Mouse (Mus musculus): ENCODE results near the gene Edf1. TPM values are rescaled to one million over a fixed set of nuclear protein-coding genes. Genes with fewer than 3 reads are reported as not detected.

Edf1 gene
- polyA plus RNA-seq, 1 experiment from 2014 or later, result 366 TPM

DNA sequence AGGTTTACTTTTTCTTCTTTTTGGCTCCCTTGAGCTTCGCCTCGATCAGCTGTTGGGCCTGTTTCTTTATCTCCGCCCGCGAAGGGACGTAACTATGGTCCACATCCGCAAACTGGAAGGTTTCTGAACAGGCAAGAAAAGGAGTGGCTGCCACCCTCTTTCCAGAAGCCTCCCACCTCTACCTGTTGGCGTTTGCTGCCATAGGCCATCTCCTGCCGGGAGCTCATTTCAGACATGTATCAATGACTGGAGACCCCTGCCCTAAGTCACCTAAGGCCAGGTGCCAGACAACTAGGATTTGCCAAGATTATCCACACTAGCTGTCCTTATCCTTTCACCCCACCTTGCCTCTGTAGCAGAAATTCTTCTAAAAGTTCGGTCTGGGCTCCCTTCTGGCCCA, 51.0 kb downstream of the Edf1 start:
- DNase-seq (ENCODE audit: low spot score), result no peak
- peak; percentile 10; the same call in 1 of the 2 replicates for ATAC-seq (ENCODE audit: low FRiP score)
- peak overlapping the region; percentile 63 for H3K4me2 ChIP-seq (replicated peaks)
- peaks cover 13% of the 10 kb centered on the region for H3K4me1 ChIP-seq (replicated peaks; ENCODE audit: control insufficient read depth, insufficient read depth, low read length)
- H3K9ac ChIP-seq, result peak overlapping the region; percentile 26; the same call in 1 of the 2 replicates
- peak overlapping the region; percentile 83 for H3K4me3 ChIP-seq (replicated peaks; ENCODE audit: low read length)
- WGBS, result 73% methylated on average over 10 of the region's 10 CpGs
- H3K27me3 ChIP-seq (ENCODE audit: control insufficient read depth, insufficient read depth, low read length), result no peaks in the 10 kb centered on the region
- no peaks in the 10 kb centered on the region for H3K9me3 ChIP-seq (ENCODE audit: control insufficient read depth, low read length)
- peak overlapping the region; percentile 55; the same call in 1 of the 2 replicates for H3K27ac ChIP-seq
- H3K36me3 ChIP-seq (replicated peaks; ENCODE audit: control insufficient read depth, insufficient read depth), result no peaks in the 10 kb centered on the region

Other genes starting within 250 kb of the Edf1 start
- 57.2 and 68.4 TPM in 2 replicates for gene Grin1, start 238.7 kb upstream of the Edf1 start, polyA plus RNA-seq (2014; fragmentation: Nextera tagmentation; extraction: Ambion mirVana)
- 51.6 and 66.0 TPM in 2 replicates for gene Man1b1, start 225.5 kb upstream of the Edf1 start, polyA plus RNA-seq (2014; fragmentation: Nextera tagmentation; extraction: Ambion mirVana)
- 21.5 and 24.7 TPM in 2 replicates for gene Dpp7, start 201.5 kb upstream of the Edf1 start, polyA plus RNA-seq (2014; fragmentation: Nextera tagmentation; extraction: Ambion mirVana)
- gene Uap1l1, start 192.2 kb upstream of the Edf1 start, polyA plus RNA-seq (2014; fragmentation: Nextera tagmentation; extraction: Ambion mirVana), result 6.3 and 6.8 TPM in 2 replicates
- gene Sapcd2, start 185.5 kb upstream of the Edf1 start, polyA plus RNA-seq (2014; fragmentation: Nextera tagmentation; extraction: Ambion mirVana), result 10.0 and 10.8 TPM in 2 replicates
- 2.6 and 3.3 TPM in 2 replicates for gene Entpd2, start 162.0 kb upstream of the Edf1 start, polyA plus RNA-seq (2014; fragmentation: Nextera tagmentation; extraction: Ambion mirVana)
- 365 and 378 TPM in 2 replicates for gene Npdc1, start 158.5 kb upstream of the Edf1 start, polyA plus RNA-seq (2014; fragmentation: Nextera tagmentation; extraction: Ambion mirVana)
- 0.37 TPM in 1 of 2 replicates, not detected in the other for gene Fut7, start 134.6 kb upstream of the Edf1 start, polyA plus RNA-seq (2014; fragmentation: Nextera tagmentation; extraction: Ambion mirVana)
- 15.6 and 17.3 TPM in 2 replicates for gene Abca2, start 129.1 kb upstream of the Edf1 start, polyA plus RNA-seq (2014; fragmentation: Nextera tagmentation; extraction: Ambion mirVana)
- 2.2 and 2.6 TPM in 2 replicates for gene Clic3, start 101.0 kb upstream of the Edf1 start, polyA plus RNA-seq (2014; fragmentation: Nextera tagmentation; extraction: Ambion mirVana)
- 93.1 and 109 TPM in 2 replicates for gene Paxx, start 96.8 kb upstream of the Edf1 start, polyA plus RNA-seq (2014; fragmentation: Nextera tagmentation; extraction: Ambion mirVana)
- 230 and 390 TPM in 2 replicates for gene Ptgds, start 87.8 kb upstream of the Edf1 start, polyA plus RNA-seq (2014; fragmentation: Nextera tagmentation; extraction: Ambion mirVana)
- gene Lcn12, start 63.9 kb upstream of the Edf1 start, polyA plus RNA-seq (2014; fragmentation: Nextera tagmentation; extraction: Ambion mirVana), result not detected in 2 replicates
- 116 and 118 TPM in 2 replicates for gene Fbxw5, start 57.1 kb upstream of the Edf1 start, polyA plus RNA-seq (2014; fragmentation: Nextera tagmentation; extraction: Ambion mirVana)
- gene C8g, start 56.1 kb upstream of the Edf1 start, polyA plus RNA-seq (2014; fragmentation: Nextera tagmentation; extraction: Ambion mirVana), result 4.1 and 5.5 TPM in 2 replicates
- 15.6 and 16.3 TPM in 2 replicates for gene Traf2, start 10.9 kb upstream of the Edf1 start, polyA plus RNA-seq (2014; fragmentation: Nextera tagmentation; extraction: Ambion mirVana)
- gene Mamdc4, start 17.0 kb downstream of the Edf1 start, polyA plus RNA-seq (2014; fragmentation: Nextera tagmentation; extraction: Ambion mirVana), result 1.3 and 1.7 TPM in 2 replicates
- 171 and 187 TPM in 2 replicates for gene Phpt1, start 17.4 kb downstream of the Edf1 start, polyA plus RNA-seq (2014; fragmentation: Nextera tagmentation; extraction: Ambion mirVana)
- 10.8 and 12.7 TPM in 2 replicates for gene Ajm1, start 23.9 kb downstream of the Edf1 start, polyA plus RNA-seq (2014; fragmentation: Nextera tagmentation; extraction: Ambion mirVana)
- 59.0 and 61.6 TPM in 2 replicates for gene Rabl6, start 50.7 kb downstream of the Edf1 start, polyA plus RNA-seq (2014; fragmentation: Nextera tagmentation; extraction: Ambion mirVana)
- gene Ccdc183, start 59.8 kb downstream of the Edf1 start, polyA plus RNA-seq (2014; fragmentation: Nextera tagmentation; extraction: Ambion mirVana), result 0.26 and 0.44 TPM in 2 replicates
- gene Tmem141, start 64.2 kb downstream of the Edf1 start, polyA plus RNA-seq (2014; fragmentation: Nextera tagmentation; extraction: Ambion mirVana), result 52.5 and 53.5 TPM in 2 replicates
- 3.9 and 4.0 TPM in 2 replicates for gene Fcna, start 70.2 kb downstream of the Edf1 start, polyA plus RNA-seq (2014; fragmentation: Nextera tagmentation; extraction: Ambion mirVana)
- not detected in 2 replicates for gene Lcn8, start 95.3 kb downstream of the Edf1 start, polyA plus RNA-seq (2014; fragmentation: Nextera tagmentation; extraction: Ambion mirVana)
- not detected in 2 replicates for gene Lcn5, start 100.1 kb downstream of the Edf1 start, polyA plus RNA-seq (2014; fragmentation: Nextera tagmentation; extraction: Ambion mirVana)
- gene Lcn6, start 118.9 kb downstream of the Edf1 start, polyA plus RNA-seq (2014; fragmentation: Nextera tagmentation; extraction: Ambion mirVana), result not detected in 2 replicates
- gene Lcn10, start 124.9 kb downstream of the Edf1 start, polyA plus RNA-seq (2014; fragmentation: Nextera tagmentation; extraction: Ambion mirVana), result not detected in 2 replicates
- gene Obp2a, start 142.2 kb downstream of the Edf1 start, polyA plus RNA-seq (2014; fragmentation: Nextera tagmentation; extraction: Ambion mirVana), result not detected in 2 replicates
- 145 and 153 TPM in 2 replicates for gene Bmyc, start 148.9 kb downstream of the Edf1 start, polyA plus RNA-seq (2014; fragmentation: Nextera tagmentation; extraction: Ambion mirVana)
- gene Obp2b, start 179.2 kb downstream of the Edf1 start, polyA plus RNA-seq (2014; fragmentation: Nextera tagmentation; extraction: Ambion mirVana), result not detected in 2 replicates
- not detected in 2 replicates for gene Lcn3, start 207.7 kb downstream of the Edf1 start, polyA plus RNA-seq (2014; fragmentation: Nextera tagmentation; extraction: Ambion mirVana)
- gene Lcn11, start 219.2 kb downstream of the Edf1 start, polyA plus RNA-seq (2014; fragmentation: Nextera tagmentation; extraction: Ambion mirVana), result not detected in 2 replicates
- not detected in 2 replicates for gene Gm13539, start 224.4 kb downstream of the Edf1 start, polyA plus RNA-seq (2014; fragmentation: Nextera tagmentation; extraction: Ambion mirVana)

All from hindbrain, embryonic 14.5 days (tissue).